Mouse (Mus musculus) lung, embryonic 14.5 days (tissue): ENCODE results near the gene Hectd1. TPM values are rescaled to one million over a fixed set of nuclear protein-coding genes. Genes with fewer than 3 reads are reported as not detected.

Experiments
- ATAC-seq: fragments of 200-750 bp; cut with Nextera tagmentation; 2 replicates; pipeline ENCODE4 v1.8.0; 2017; ENCODE audit warnings: mild to moderate bottlenecking, moderate TSS enrichment, moderate library complexity; ENCODE audit not compliant: insufficient read depth
- DNase-seq: peaks from one replicate; pipeline ENCODE4 v3.0.0-alpha.2; 2015
- H3K27ac ChIP-seq: fragments of 300-500 bp; sonication (generic); 2 replicates; pipeline ENCODE4 v1.5.1; 2014; ENCODE audit warnings: low read depth, mild to moderate bottlenecking, moderate library complexity
- H3K27me3 ChIP-seq: fragments of 300-500 bp; sonication (generic); 2 replicates; pipeline ENCODE4 v1.6.1; 2014; ENCODE audit warnings: low read length, control low read depth; ENCODE audit not compliant: insufficient read depth
- H3K36me3 ChIP-seq: fragments of 300-500 bp; sonication (generic); 2 replicates; pipeline ENCODE4 v1.6.1; 2014; ENCODE audit warnings: control low read depth; ENCODE audit not compliant: insufficient read depth
- H3K4me1 ChIP-seq: fragments of 300-500 bp; sonication (generic); 2 replicates; pipeline ENCODE4 v1.6.1; 2014; ENCODE audit warnings: antibody characterized with exemption, control low read depth; ENCODE audit not compliant: insufficient read depth
- H3K4me2 ChIP-seq: fragments of 300-500 bp; sonication (generic); 2 replicates; pipeline ENCODE4 v1.6.1; 2014; ENCODE audit warnings: mild to moderate bottlenecking
- H3K4me3 ChIP-seq: fragments of 300-500 bp; sonication (generic); 2 replicates; pipeline ENCODE4 v1.5.1; 2014; ENCODE audit warnings: low read depth, low read length
- H3K9ac ChIP-seq: fragments of 300-500 bp; sonication (generic); 2 replicates; pipeline ENCODE4 v1.6.1; 2014
- H3K9me3 ChIP-seq: fragments of 300-500 bp; sonication (generic); 2 replicates; pipeline ENCODE4 v1.6.1; 2016; ENCODE audit warnings: low read depth, low read length, control low read depth
- CTCF ChIP-seq: IDR thresholded peaks from 2 replicates; pipeline ENCODE4 v1.5.1; 2016; ENCODE audit warnings: antibody characterized with exemption, low read depth
- WGBS: fragments of 180-500 bp; shearing (Covaris S2); extraction: QIAGEN DNeasy Blood & Tissue Kit; methylation state at CpG from one replicate; pipeline ENCODE4 v1.1.7; 2014; 5-methylcytosine and 5-hydroxymethylcytosine counted together
- polyA plus RNA-seq: library from polyadenylated mRNA; unstranded; fragments of >200 nt; fragmentation: Nextera tagmentation; extraction: Ambion mirVana; gene quantifications from 2 replicates; pipeline ENCODE4 v1.2.1, GENCODE M21; 2014

Hectd1 gene
- polyA plus RNA-seq, 1 experiment from 2014 or later = 46.8 TPM

GRCm38 (mm10) chr12:51843576-51844520, 14.5 kb upstream of the Hectd1 start:
- H3K27me3 ChIP-seq = no peaks in the 10 kb centered on the region
- no peak for ATAC-seq
- no peaks in the 10 kb centered on the region for H3K36me3 ChIP-seq
- no peaks in the 10 kb centered on the region for H3K9me3 ChIP-seq
- H3K27ac ChIP-seq = peak overlapping the region; percentile 87
- peaks cover 8% of the 10 kb centered on the region; the same call in 1 of the 2 replicates for H3K4me1 ChIP-seq
- peak overlapping the region; percentile 72 for H3K4me2 ChIP-seq
- H3K9ac ChIP-seq = peak overlapping the region; percentile 77
- no peak for TF ChIP-seq CTCF
- peak overlapping the region; percentile 52 for H3K4me3 ChIP-seq
- peak; percentile 17 for DNase-seq
- 24% methylated on average over 15 of the region's 15 CpGs for WGBS

DNA sequence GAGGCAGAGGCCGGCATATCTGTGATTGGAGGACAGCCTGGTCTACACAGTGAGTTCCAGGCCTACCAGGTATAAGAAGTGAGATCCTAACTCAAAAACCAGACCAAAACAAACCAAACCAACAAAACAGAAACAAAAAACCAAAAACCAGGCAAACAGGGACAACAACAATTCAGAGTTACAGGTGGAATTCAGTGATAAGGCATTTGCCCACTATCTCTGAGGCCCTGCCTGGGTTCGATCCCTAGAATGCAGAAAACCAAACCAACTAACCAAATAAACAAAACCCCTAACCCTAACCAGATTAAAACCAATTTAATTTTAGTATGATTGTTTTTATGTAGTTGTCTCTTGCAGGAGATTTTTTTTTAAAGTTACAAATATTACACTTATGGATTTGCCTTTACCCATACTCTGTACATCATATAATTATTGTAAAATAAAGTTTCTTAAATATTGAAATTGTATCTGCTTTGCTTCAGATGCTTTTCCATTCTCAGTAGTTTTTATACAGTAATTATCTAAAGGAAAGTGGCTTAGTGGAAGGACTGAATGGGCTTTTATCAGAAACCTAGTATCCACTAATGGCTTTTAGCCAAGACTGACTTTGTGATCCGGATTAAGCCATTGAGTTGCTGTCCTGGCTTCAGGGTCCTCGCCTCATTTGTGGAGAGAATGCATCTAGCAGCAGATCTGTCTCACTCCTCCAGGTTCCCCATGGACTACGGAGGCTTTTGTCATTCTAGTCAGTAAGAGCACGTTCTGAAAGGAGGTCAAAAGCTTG, 12.9 kb upstream of the Hectd1 start:
- H3K27ac ChIP-seq = no peak overlapping the region
- TF ChIP-seq CTCF = no peak
- DNase-seq = peak; percentile 42
- no peaks in the 10 kb centered on the region for H3K9me3 ChIP-seq
- no peak overlapping the region for H3K9ac ChIP-seq
- no peaks in the 10 kb centered on the region for H3K27me3 ChIP-seq
- no peak overlapping the region for H3K4me2 ChIP-seq
- WGBS = 51% methylated on average over 6 of the region's 6 CpGs
- no peaks in the 10 kb centered on the region for H3K36me3 ChIP-seq
- H3K4me3 ChIP-seq = no peak overlapping the region
- no peak for ATAC-seq
- H3K4me1 ChIP-seq = peaks cover 8% of the 10 kb centered on the region; the same call in 1 of the 2 replicates

GRCm38 (mm10) chr12:51839856-51840255, 10.5 kb upstream of the Hectd1 start:
- no peak overlapping the region for H3K9ac ChIP-seq
- no peak overlapping the region for H3K4me2 ChIP-seq
- no peaks in the 10 kb centered on the region for H3K9me3 ChIP-seq
- H3K4me1 ChIP-seq = peaks cover 8% of the 10 kb centered on the region; the same call in 1 of the 2 replicates
- ATAC-seq (no peak), DNase-seq (no peak)
- TF ChIP-seq CTCF = no peak
- H3K27me3 ChIP-seq = no peaks in the 10 kb centered on the region
- no peak overlapping the region for H3K27ac ChIP-seq
- H3K4me3 ChIP-seq = no peak overlapping the region
- H3K36me3 ChIP-seq = no peaks in the 10 kb centered on the region
- WGBS = 78% methylated on average over 1 of the region's 1 CpGs

DNA sequence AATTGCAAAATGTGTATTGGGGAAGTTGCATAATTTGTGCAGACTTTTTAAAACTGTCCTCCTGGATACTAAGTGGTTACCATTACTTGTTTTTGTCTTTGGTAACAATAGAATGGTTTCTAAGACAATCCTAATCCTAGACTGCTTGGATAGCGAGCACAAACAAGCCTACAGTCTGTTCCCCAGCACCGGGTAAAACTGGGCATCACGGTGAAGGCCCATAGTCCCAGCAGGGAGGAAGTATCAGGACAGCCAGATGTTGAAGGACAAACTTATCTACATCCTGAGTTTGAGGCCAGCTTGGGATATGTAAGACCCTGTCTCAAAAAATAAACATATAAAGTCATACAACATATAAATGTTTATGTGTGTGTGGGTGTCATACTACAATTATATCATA, 5.9 kb upstream of the Hectd1 start:
- Histone ChIP-seq H3K36me3 (no peaks in the 10 kb centered on the region), H3K4me3 (no peak overlapping the region), H3K9me3 (no peaks in the 10 kb centered on the region), H3K27me3 (no peaks in the 10 kb centered on the region), H3K9ac (no peak overlapping the region), H3K27ac (no peak overlapping the region), H3K4me2 (no peak overlapping the region), H3K4me1 (no peaks in the 10 kb centered on the region)
- no peak for TF ChIP-seq CTCF
- ATAC-seq (no peak), DNase-seq (no peak)
- WGBS = 47% methylated on average over 3 of the region's 3 CpGs

- H3K4me3 ChIP-seq = no peak overlapping the region
- no peak overlapping the region for H3K27ac ChIP-seq
- H3K4me2 ChIP-seq = no peak overlapping the region
- H3K4me1 ChIP-seq = 0 out of 2 replicates have a peak, but pooled peaks cover 5% of the 10 kb centered on the region
- H3K9me3 ChIP-seq = no peaks in the 10 kb centered on the region
- DNase-seq = no peak
- no peaks in the 10 kb centered on the region for H3K27me3 ChIP-seq
- WGBS = 75% methylated on average over 13 of the region's 13 CpGs
- H3K9ac ChIP-seq = no peak overlapping the region
- no peaks in the 10 kb centered on the region for H3K36me3 ChIP-seq
- no peak for ATAC-seq
- no peak for TF ChIP-seq CTCF
These were observed 2.6 kb upstream of the Hectd1 start for GRCm38 (mm10) chr12:51831931-51832330.

GRCm38 (mm10) chr12:51831296-51831695, 2.0 kb upstream of the Hectd1 start:
- WGBS = 93% methylated on average over 3 of the region's 3 CpGs
- Histone ChIP-seq H3K27ac (no peak overlapping the region), H3K27me3 (no peaks in the 10 kb centered on the region), H3K4me3 (no peak overlapping the region), H3K4me1 (0 out of 2 replicates have a peak, but pooled peaks cover 5% of the 10 kb centered on the region), H3K36me3 (no peaks in the 10 kb centered on the region), H3K9me3 (no peaks in the 10 kb centered on the region), H3K9ac (no peak overlapping the region), H3K4me2 (peak overlapping the region; percentile 86; the same call in 1 of the 2 replicates)
- DNase-seq (no peak), ATAC-seq (no peak)
- TF ChIP-seq CTCF = no peak
